Mouse (Mus musculus) cerebellum, adult 2 months (tissue): Measurements from ENCODE around the gene A230072I06Rik. TPM values are rescaled to one million over a fixed set of nuclear protein-coding genes. Genes with fewer than 3 reads are reported as not detected.

Experiments used
- DNase-seq, 2 experiments: peaks; one replicate each; pipeline ENCODE4 v3.0.0; 2021
- H3K27ac ChIP-seq: fragments of 200-500 bp; 2 replicates; pipeline ENCODE4 v1.5.1; 2012; ENCODE audit warnings: low read length, control low read depth, inconsistent platforms; ENCODE audit not compliant: insufficient read depth
- H3K27me3 ChIP-seq: fragments of 200-500 bp; 2 replicates; pipeline ENCODE4 v1.6.1; 2012; ENCODE audit warnings: inconsistent platforms, mild to moderate bottlenecking, low read length, moderate library complexity; ENCODE audit not compliant: control insufficient read depth, insufficient read depth
- H3K4me1 ChIP-seq: fragments of 200-500 bp; 2 replicates; pipeline ENCODE4 v1.6.1; 2011; ENCODE audit warnings: low read length; ENCODE audit not compliant: control insufficient read depth, insufficient read depth
- H3K4me3 ChIP-seq: fragments of 200-500 bp; replicated peaks from 2 replicates; pipeline ENCODE3; 2011; ENCODE audit warnings: mild to moderate bottlenecking, low read depth, low read length, control low read depth; ENCODE audit not compliant: insufficient read depth
- CTCF ChIP-seq: fragments of 200-500 bp; IDR thresholded peaks from 2 replicates; pipeline ENCODE4 v1.5.1; 2011; ENCODE audit warnings: low read depth, mild to moderate bottlenecking, control low read depth, low read length, moderate library complexity, borderline replicate concordance; ENCODE audit not compliant: insufficient read depth
- POLR2A ChIP-seq: fragments of 200-500 bp; IDR thresholded peaks from 2 replicates; pipeline ENCODE4 v1.6.1; 2011; ENCODE audit warnings: low read length, control low read depth, borderline replicate concordance; ENCODE audit not compliant: insufficient read depth
- WGBS: fragments of 180-500 bp; shearing (Covaris S2); methylation state at CpG from one replicate; pipeline ENCODE4 v1.1.7; 2018; 5-methylcytosine and 5-hydroxymethylcytosine counted together
- polyA plus RNA-seq: library from polyadenylated mRNA; depleted of rRNA; stranded (reverse); fragments of >200 nt; gene quantifications from 2 replicates; pipeline ENCODE4 v1.2.3, GENCODE M21; 2012; rRNA removed

A230072I06Rik gene
- not detected in 2 replicates for polyA plus RNA-seq

- WGBS, result 61% methylated on average over 12 of the region's 12 CpGs
- Histone ChIP-seq H3K4me1 (no peaks in the 10 kb centered on the region), H3K27me3 (no peaks in the 10 kb centered on the region), H3K27ac (no peak within 1 kb of the TSS), H3K4me3 (no peak within 1 kb of the TSS)
- DNase-seq, result no peak
- TF ChIP-seq CTCF, result no peak
- TF ChIP-seq POLR2A, result no peak
These were observed at the start of gene A230072I06Rik for GRCm38 (mm10) chr8:12278663-12279312. TSS of gene A230072I06Rik (plus strand) at chr8:12278819.

GRCm38 (mm10) chr8:12234039-12234438, 44.6 kb upstream of the A230072I06Rik start:
- Histone ChIP-seq H3K4me1 (no peaks in the 10 kb centered on the region), H3K27ac (no peak overlapping the region), H3K27me3 (no peaks in the 10 kb centered on the region), H3K4me3 (no peak overlapping the region)
- 42% methylated on average over 11 of the region's 11 CpGs for WGBS
- DNase-seq, result no peak
- TF ChIP-seq POLR2A, result no peak
- no peak for TF ChIP-seq CTCF

- TF ChIP-seq POLR2A, result no peak
- TF ChIP-seq CTCF, result no peak
- Histone ChIP-seq H3K27me3 (no peaks in the 10 kb centered on the region), H3K27ac (no peak overlapping the region), H3K4me1 (no peaks in the 10 kb centered on the region), H3K4me3 (no peak overlapping the region)
- WGBS, result 92% methylated on average over 7 of the region's 7 CpGs
- no peak for DNase-seq
These were observed 39.8 kb upstream of the A230072I06Rik start for GRCm38 (mm10) chr8:12238775-12239174.

GRCm38 (mm10) chr8:12240143-12240542, 38.5 kb upstream of the A230072I06Rik start:
- no peak overlapping the region for H3K27ac ChIP-seq
- no peak for TF ChIP-seq CTCF
- no peak for TF ChIP-seq POLR2A
- no peaks in the 10 kb centered on the region for H3K4me1 ChIP-seq
- no peak overlapping the region for H3K4me3 ChIP-seq
- WGBS, result 9% methylated on average over 9 of the region's 9 CpGs
- DNase-seq, result no peak
- H3K27me3 ChIP-seq, result no peaks in the 10 kb centered on the region

- 22% methylated on average over 1 of the region's 1 CpGs for WGBS
- Histone ChIP-seq H3K27ac (no peak overlapping the region), H3K4me1 (no peaks in the 10 kb centered on the region; the same call in 1 of the 2 replicates), H3K27me3 (no peaks in the 10 kb centered on the region), H3K4me3 (no peak overlapping the region)
- TF ChIP-seq CTCF (no peak), POLR2A (no peak)
- no peak for DNase-seq
These were observed 34.9 kb upstream of the A230072I06Rik start for GRCm38 (mm10) chr8:12243746-12244145.

GRCm38 (mm10) chr8:12259890-12260289, 18.7 kb upstream of the A230072I06Rik start:
- Histone ChIP-seq H3K4me3 (no peak overlapping the region), H3K4me1 (no peaks in the 10 kb centered on the region), H3K27me3 (no peaks in the 10 kb centered on the region), H3K27ac (no peak overlapping the region)
- no peak for TF ChIP-seq CTCF
- TF ChIP-seq POLR2A, result no peak
- no peak for DNase-seq
- 39% methylated on average over 2 of the region's 2 CpGs for WGBS

GRCm38 (mm10) chr8:12260476-12261029, 18.1 kb upstream of the A230072I06Rik start:
- H3K27me3 ChIP-seq, result no peaks in the 10 kb centered on the region
- no peak for DNase-seq
- no peak overlapping the region for H3K4me3 ChIP-seq
- no peak overlapping the region for H3K27ac ChIP-seq
- TF ChIP-seq POLR2A (no peak), CTCF (no peak)
- H3K4me1 ChIP-seq, result no peaks in the 10 kb centered on the region
- WGBS, result 67% methylated on average over 6 of the region's 6 CpGs

- DNase-seq, result no peak
- 58% methylated on average over 4 of the region's 4 CpGs for WGBS
- TF ChIP-seq CTCF, result no peak
- TF ChIP-seq POLR2A, result no peak
- H3K27me3 ChIP-seq, result no peaks in the 10 kb centered on the region
- no peak overlapping the region for H3K27ac ChIP-seq
- no peaks in the 10 kb centered on the region for H3K4me1 ChIP-seq
- H3K4me3 ChIP-seq, result no peak overlapping the region
These were observed 17.1 kb upstream of the A230072I06Rik start for GRCm38 (mm10) chr8:12261556-12261955.
